Comparison of ENCODE assay signal across 8 mouse cellular contexts in genomic region chrX:50635634-50636033, GRCm38 (mm10).
DNase-seq lines count a peak whose midpoint lies in the region; ATAC-seq and TF ChIP-seq lines count a peak whose summit lies in the region.

No protein-coding gene starts in this region.

- peak overlapping the region; percentile 58 for H3K4me3 ChIP-seq in heart, embryonic 11.5 days (ENCODE audit: low read depth, low read length)
- peak overlapping the region; percentile 82 for H3K4me3 ChIP-seq in E14TG2a.4 (replicated peaks; ENCODE audit: low read length)
- peak overlapping the region; percentile 43 for H3K4me3 ChIP-seq in forebrain, embryonic 14.5 days (ENCODE audit: low read depth, low read length)

- H3K36me3 ChIP-seq in heart, embryonic 11.5 days (ENCODE audit: control insufficient read depth, insufficient read depth, low read length), result no peaks in the 10 kb centered on the region
- H3K36me3 ChIP-seq in E14TG2a.4 (ENCODE audit: insufficient read depth, low read length), result peaks cover 14% of the 10 kb centered on the region
- H3K36me3 ChIP-seq in forebrain, embryonic 14.5 days (ENCODE audit: control insufficient read depth, insufficient read depth, low read length), result no peaks in the 10 kb centered on the region

- no peaks in the 10 kb centered on the region for H3K9me3 ChIP-seq in heart, embryonic 11.5 days (replicated peaks; ENCODE audit: control insufficient read depth, low read length)
- H3K9me3 ChIP-seq in E14TG2a.4 (ENCODE audit: low read length), result no peaks in the 10 kb centered on the region
- H3K9me3 ChIP-seq in forebrain, embryonic 14.5 days (replicated peaks; ENCODE audit: control insufficient read depth, low read length), result no peaks in the 10 kb centered on the region

- peak overlapping the region; percentile 35; the same call in 1 of the 2 replicates for H3K27ac ChIP-seq in heart, embryonic 11.5 days (ENCODE audit: low read depth, low read length)
- H3K27ac ChIP-seq in forebrain, embryonic 14.5 days (ENCODE audit: low read depth, low read length), result no peak overlapping the region

- H3K4me2 ChIP-seq in heart, embryonic 11.5 days, result peak overlapping the region; percentile 61
- H3K4me2 ChIP-seq in forebrain, embryonic 14.5 days (ENCODE audit: low read length), result peak overlapping the region; percentile 54

- intact Hi-C loops in gastrocnemius, postnatal 36 days (cut with DNase I), result no loop called here

- H3K27me3 ChIP-seq in heart, embryonic 11.5 days (ENCODE audit: control insufficient read depth, insufficient read depth, low read length), result no peaks in the 10 kb centered on the region
- H3K27me3 ChIP-seq in E14TG2a.4 (ENCODE audit: insufficient read depth, low read length), result no peaks in the 10 kb centered on the region
- H3K27me3 ChIP-seq in forebrain, embryonic 14.5 days (replicated peaks; ENCODE audit: control insufficient read depth, insufficient read depth, low read length), result no peaks in the 10 kb centered on the region

- peak overlapping the region; percentile 52; the same call in 1 of the 2 replicates for H3K9ac ChIP-seq in heart, embryonic 11.5 days (ENCODE audit: low read depth, low read length)
- H3K9ac ChIP-seq in forebrain, embryonic 14.5 days (ENCODE audit: low read length), result peak overlapping the region; percentile 53

- no peak for TF ChIP-seq CTCF in E14TG2a.4 (conservative IDR thresholded peaks at IDR 0.05; ENCODE audit: low read length)

- no peak for DNase-seq in heart, adult 11 months
- no peak for DNase-seq in forebrain, embryonic 14.5 days (ENCODE audit: low spot score)
- peak; percentile 9 for DNase-seq in lung, postnatal 10 days
- no peak for DNase-seq in right cerebral cortex, adult 18-20 months
- DNase-seq in gastrocnemius, postnatal 36 days, result no peak

- 32% methylated on average over 6 of the region's 6 CpGs for WGBS in heart, embryonic 11.5 days (ENCODE audit: insufficient replicate concordance)
- WGBS in forebrain, embryonic 14.5 days, result 39% methylated on average over 6 of the region's 6 CpGs

- H3K4me1 ChIP-seq in heart, embryonic 11.5 days (ENCODE audit: control insufficient read depth, insufficient read depth, low read length), result no peaks in the 10 kb centered on the region
- peaks cover 16% of the 10 kb centered on the region for H3K4me1 ChIP-seq in E14TG2a.4 (replicated peaks; ENCODE audit: low read depth, low read length)
- peaks cover 2% of the 10 kb centered on the region; the same call in 1 of the 2 replicates for H3K4me1 ChIP-seq in forebrain, embryonic 14.5 days (ENCODE audit: control insufficient read depth, insufficient read depth, low read length)

- ATAC-seq in heart, embryonic 11.5 days (replicated peaks; ENCODE audit: insufficient number of reproducible peaks, low FRiP score, low TSS enrichment), result no peak
- ATAC-seq in forebrain, embryonic 14.5 days, result peak; percentile 30
- ATAC-seq in megakaryocyte progenitor cell, adult 5-6 weeks (replicated peaks; ENCODE audit: poor library complexity), result no peak
